Mouse (Mus musculus) kidney, postnatal 4 days (tissue): ENCODE results near the gene Gm10272.
A peak's percentile ranks its signal among the peaks of the same experiment; 100 is the strongest.
"Not testable (repeated sequence)": the region's sequence is repeated elsewhere in the genome, so short reads cannot be mapped to it uniquely, and the experiment has no call there.

Experiments used
- DNase-seq, 2 experiments: peaks; one replicate each; pipeline ENCODE4 v3.0.0; 2021; ENCODE audit warnings: mixed read lengths in 2 of 2

Gene Gm10272

GRCm38 (mm10) chr10:77729241-77729640 lies 22.8 kb downstream of the Gm10272 start:
- DNase-seq, result peak; percentile 11 to 27

GRCm38 (mm10) chr10:77735928-77736327 lies 29.5 kb downstream of the Gm10272 start:
- no peak for DNase-seq

- DNase-seq, result no peak
Measured at GRCm38 (mm10) chr10:77738929-77739328, 32.5 kb downstream of the Gm10272 start.

- not testable (repeated sequence) for DNase-seq
Measured at GRCm38 (mm10) chr10:77741924-77742688, 35.7 kb downstream of the Gm10272 start, which contains the start of gene Gm18596. Gene Gm18596 (minus strand): TSS chr10:77742638.

- not testable (repeated sequence) for DNase-seq
Measured at GRCm38 (mm10) chr10:77750686-77751085, 44.3 kb downstream of the Gm10272 start.

GRCm38 (mm10) chr10:77751254-77751653 lies 44.8 kb downstream of the Gm10272 start, which contains the start of gene Gm9736:
Gene Gm9736 (minus strand): TSS chr10:77751354.
- not testable (repeated sequence) for DNase-seq

- not testable (repeated sequence) for DNase-seq
Measured at GRCm38 (mm10) chr10:77752312-77752711, 45.9 kb downstream of the Gm10272 start.

GRCm38 (mm10) chr10:77753448-77753847 lies 47.0 kb downstream of the Gm10272 start:
- no peak for DNase-seq
